Mouse (Mus musculus) bone marrow, adult 2 months (tissue): ENCODE data around the gene Ankrd9.

Source experiments
- CTCF ChIP-seq: fragments of 200-500 bp; IDR thresholded peaks from 2 replicates; pipeline ENCODE4 v1.5.1; 2011; ENCODE audit warnings: low read length, control low read depth; ENCODE audit not compliant: control insufficient read depth, insufficient read depth
- POLR2A ChIP-seq: fragments of 200-500 bp; IDR thresholded peaks from 2 replicates; pipeline ENCODE4 v1.6.1; 2011; ENCODE audit warnings: low read depth, mild to moderate bottlenecking, control low read depth, low read length, borderline replicate concordance; ENCODE audit not compliant: control insufficient read depth

GRCm38 (mm10) chr12:110953443-110953842, 25.4 kb downstream of the Ankrd9 start:
- no peak for TF ChIP-seq CTCF
- no peak for TF ChIP-seq POLR2A
